Mouse (Mus musculus): Measurements from ENCODE around the gene Gpr37. TPM values are rescaled to one million over a fixed set of nuclear protein-coding genes. Genes with fewer than 3 reads are reported as not detected.
A peak's percentile ranks its signal among the peaks of the same experiment; 100 is the strongest.

Gpr37 gene
- polyA plus RNA-seq (2012): not detected in 2 replicates

DNA sequence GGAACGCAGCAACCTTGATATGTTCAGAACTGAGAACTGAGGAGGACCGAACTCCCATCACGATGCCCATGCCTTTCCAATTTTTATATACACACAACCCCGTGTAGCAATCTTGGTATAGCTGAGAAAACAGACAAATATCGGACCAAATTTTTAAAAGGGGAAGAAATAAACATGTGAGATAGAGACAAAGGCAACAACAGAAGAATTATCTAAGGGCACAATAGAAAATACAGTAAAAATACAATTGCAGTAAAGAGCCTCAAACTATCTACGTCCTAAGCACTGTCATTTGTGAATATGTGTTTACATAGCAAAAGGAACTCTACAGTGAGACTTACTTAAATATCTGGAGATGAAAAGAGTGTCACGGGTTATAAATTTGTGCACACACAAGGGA lies at the start of gene Gpr37:
Gene Gpr37, minus strand, starts transcription at position 101 of the 400 bp plus-strand sequence.
- H3K27me3 ChIP-seq (ENCODE audit: control insufficient read depth): peaks cover 41% of the 10 kb centered on the region
- no peaks in the 10 kb centered on the region for H3K4me1 ChIP-seq (ENCODE audit: control insufficient read depth)
- TF ChIP-seq GATA1 (IDR thresholded peaks at IDR 0.05; ENCODE audit: low read length): no peak
- TF ChIP-seq TAL1 (IDR thresholded peaks at IDR 0.05; ENCODE audit: low read length): no peak
- no peaks in the 10 kb centered on the region; the same call in 1 of the 2 replicates for H3K9me3 ChIP-seq (ENCODE audit: control insufficient read depth, low read length)
- H3K36me3 ChIP-seq (ENCODE audit: control insufficient read depth): no peaks in the 10 kb centered on the region
- peak within 1 kb of the TSS; percentile 40 for H3K4me3 ChIP-seq (replicated peaks)

DNA sequence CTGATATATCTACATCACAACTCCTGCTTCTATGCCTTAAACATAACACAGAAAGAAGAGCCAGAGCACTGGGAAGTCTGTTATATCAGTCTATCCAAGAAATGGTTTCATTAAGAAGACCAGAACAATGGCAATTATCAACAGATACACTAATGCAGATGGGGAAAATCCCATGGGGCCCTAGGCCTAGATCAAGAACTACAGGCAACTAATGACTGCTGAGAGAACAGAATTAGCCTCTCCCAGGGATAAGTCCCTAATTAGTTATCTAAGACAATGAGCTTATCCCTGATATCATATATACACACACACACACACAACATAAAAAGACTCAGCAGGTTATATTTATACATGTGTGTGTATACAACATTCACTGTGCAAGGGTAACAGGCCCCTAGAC lies 46.0 kb upstream of the Gpr37 start:
- TF ChIP-seq TAL1 (IDR thresholded peaks at IDR 0.05; ENCODE audit: low read length): no peak
- TF ChIP-seq GATA1 (IDR thresholded peaks at IDR 0.05; ENCODE audit: low read length): no peak
- Histone ChIP-seq H3K9me3 (ENCODE audit: control insufficient read depth, low read length) (no peaks in the 10 kb centered on the region), H3K4me1 (ENCODE audit: control insufficient read depth) (no peaks in the 10 kb centered on the region), H3K27me3 (ENCODE audit: control insufficient read depth) (no peaks in the 10 kb centered on the region), H3K4me3 (replicated peaks) (no peak overlapping the region), H3K36me3 (ENCODE audit: control insufficient read depth) (peaks cover 1% of the 10 kb centered on the region; the same call in 1 of the 2 replicates)

DNA sequence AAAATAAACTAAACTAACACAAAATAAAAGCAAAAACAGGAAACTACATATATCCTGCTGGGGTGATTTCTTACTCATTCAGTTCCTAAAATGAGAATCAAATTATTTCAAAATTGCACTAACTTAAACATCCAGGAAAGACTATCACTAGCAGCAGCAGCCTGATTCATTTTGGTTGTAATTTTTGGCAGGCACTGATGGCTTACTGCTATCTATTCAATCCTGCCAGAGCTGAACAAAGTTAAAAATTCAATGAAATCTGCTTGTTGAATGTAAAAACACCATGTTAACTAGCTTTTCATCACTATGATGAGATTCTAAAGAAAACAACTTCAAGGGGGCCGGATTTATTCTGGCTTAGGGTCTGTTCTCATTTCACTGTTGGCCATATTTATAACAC lies 36.0 kb upstream of the Gpr37 start:
- H3K27me3 ChIP-seq (ENCODE audit: control insufficient read depth): no peaks in the 10 kb centered on the region
- H3K4me1 ChIP-seq (ENCODE audit: control insufficient read depth): no peaks in the 10 kb centered on the region
- TF ChIP-seq GATA1 (IDR thresholded peaks at IDR 0.05; ENCODE audit: low read length) (no peak), TAL1 (IDR thresholded peaks at IDR 0.05; ENCODE audit: low read length) (no peak)
- H3K36me3 ChIP-seq (ENCODE audit: control insufficient read depth): no peaks in the 10 kb centered on the region
- H3K4me3 ChIP-seq (replicated peaks): no peak overlapping the region
- no peaks in the 10 kb centered on the region for H3K9me3 ChIP-seq (ENCODE audit: control insufficient read depth, low read length)

DNA sequence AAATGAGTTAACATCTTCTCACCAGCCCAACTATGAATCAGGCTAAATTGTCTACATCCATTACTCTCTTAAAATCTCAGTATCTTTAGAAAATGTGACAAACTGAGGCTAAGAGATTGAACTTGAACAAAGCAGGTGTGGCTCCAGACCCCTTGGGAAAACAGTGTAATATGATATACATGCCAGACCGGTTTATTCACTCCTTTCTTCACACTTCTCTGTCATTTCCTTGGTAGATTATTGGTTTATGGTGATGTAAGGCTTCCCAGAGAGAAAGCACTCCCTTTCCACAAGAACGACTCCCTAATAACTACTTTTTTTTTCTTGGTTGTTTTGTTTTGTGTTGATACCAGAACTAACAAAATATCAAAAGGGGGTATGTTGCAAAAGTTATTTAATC lies 20.1 kb upstream of the Gpr37 start:
- no peaks in the 10 kb centered on the region for H3K36me3 ChIP-seq (ENCODE audit: control insufficient read depth)
- no peak overlapping the region for H3K4me3 ChIP-seq (replicated peaks)
- no peaks in the 10 kb centered on the region for H3K9me3 ChIP-seq (ENCODE audit: control insufficient read depth, low read length)
- no peaks in the 10 kb centered on the region for H3K4me1 ChIP-seq (ENCODE audit: control insufficient read depth)
- TF ChIP-seq TAL1 (IDR thresholded peaks at IDR 0.05; ENCODE audit: low read length) (no peak), GATA1 (IDR thresholded peaks at IDR 0.05; ENCODE audit: low read length) (no peak)
- H3K27me3 ChIP-seq (ENCODE audit: control insufficient read depth): no peaks in the 10 kb centered on the region

DNA sequence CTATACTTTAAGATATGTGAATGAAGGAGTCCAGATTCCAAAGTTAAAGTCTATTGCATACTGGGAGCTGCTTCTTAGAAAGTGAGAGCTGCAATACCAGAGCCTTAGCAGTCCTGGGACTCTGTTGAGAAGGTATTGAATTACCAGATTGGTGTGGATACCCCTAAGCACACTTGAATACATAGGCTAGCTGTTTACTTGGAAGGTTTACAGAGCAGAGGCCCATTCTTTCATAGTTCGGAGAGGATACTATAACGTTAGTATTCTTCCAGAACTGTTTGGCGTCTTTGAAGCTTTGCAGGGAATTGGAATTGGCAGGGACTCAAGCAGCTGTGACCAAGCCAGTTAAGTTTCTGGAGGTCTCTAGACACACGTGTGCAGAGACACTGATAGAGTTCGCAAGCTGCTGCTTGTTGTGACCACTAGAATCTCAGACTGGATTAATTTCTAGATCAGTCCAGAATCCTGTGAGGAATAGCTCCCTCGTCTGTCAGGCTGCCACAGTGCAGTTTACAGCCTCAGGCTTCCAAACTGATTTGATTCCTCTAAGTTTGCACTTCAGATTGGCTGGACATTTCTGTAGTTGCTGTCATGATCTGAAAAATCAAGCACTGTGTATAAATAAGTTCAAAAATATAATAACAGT lies 18.8 kb upstream of the Gpr37 start:
- no peaks in the 10 kb centered on the region for H3K9me3 ChIP-seq (ENCODE audit: control insufficient read depth, low read length)
- no peak overlapping the region for H3K4me3 ChIP-seq (replicated peaks)
- no peaks in the 10 kb centered on the region for H3K4me1 ChIP-seq (ENCODE audit: control insufficient read depth)
- no peaks in the 10 kb centered on the region for H3K27me3 ChIP-seq (ENCODE audit: control insufficient read depth)
- TF ChIP-seq TAL1 (IDR thresholded peaks at IDR 0.05; ENCODE audit: low read length) (no peak), GATA1 (IDR thresholded peaks at IDR 0.05; ENCODE audit: low read length) (no peak)
- H3K36me3 ChIP-seq (ENCODE audit: control insufficient read depth): no peaks in the 10 kb centered on the region

DNA sequence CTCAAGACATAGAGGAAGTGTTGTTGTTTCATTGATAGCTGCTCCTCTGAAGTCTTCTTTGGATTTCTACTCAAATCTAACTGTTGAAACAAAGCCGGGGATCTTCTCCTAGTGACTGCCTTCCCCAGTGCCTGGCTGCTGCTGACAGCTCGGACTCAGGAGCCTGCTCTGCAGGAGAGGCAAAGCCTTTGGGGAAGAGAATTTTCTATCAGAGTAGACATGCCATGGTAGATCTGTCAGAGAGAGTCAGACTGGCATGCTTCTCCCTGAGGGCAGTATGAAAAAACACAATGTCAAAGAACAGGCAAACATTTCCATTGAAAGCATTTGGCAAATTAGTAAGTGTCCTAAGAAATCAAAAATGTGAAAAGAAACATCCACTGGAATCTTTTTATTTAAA lies 9.4 kb upstream of the Gpr37 start:
- TF ChIP-seq GATA1 (IDR thresholded peaks at IDR 0.05; ENCODE audit: low read length): no peak
- no peak for TF ChIP-seq TAL1 (IDR thresholded peaks at IDR 0.05; ENCODE audit: low read length)
- H3K36me3 ChIP-seq (ENCODE audit: control insufficient read depth): no peaks in the 10 kb centered on the region
- no peak overlapping the region for H3K4me3 ChIP-seq (replicated peaks)
- no peaks in the 10 kb centered on the region for H3K27me3 ChIP-seq (ENCODE audit: control insufficient read depth)
- H3K9me3 ChIP-seq (ENCODE audit: control insufficient read depth, low read length): no peaks in the 10 kb centered on the region
- no peaks in the 10 kb centered on the region for H3K4me1 ChIP-seq (ENCODE audit: control insufficient read depth)

DNA sequence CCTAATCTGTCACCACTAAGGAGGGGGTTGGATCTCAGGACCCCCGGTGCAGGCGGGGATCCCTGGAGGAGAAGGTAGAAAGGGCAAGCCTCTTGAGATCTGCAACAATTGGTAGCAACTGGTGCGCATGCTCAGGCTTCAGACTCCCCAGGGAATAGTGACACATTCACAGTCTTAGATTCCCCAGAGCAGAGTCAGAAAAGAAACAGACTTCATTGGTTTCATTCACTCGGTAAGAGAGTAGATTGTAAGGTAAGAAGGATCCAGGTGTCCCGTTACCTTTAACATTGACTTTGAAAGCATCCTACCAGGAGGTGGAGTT lies 284 bp downstream of the Gpr37 start:
- H3K9me3 ChIP-seq (ENCODE audit: control insufficient read depth, low read length): no peaks in the 10 kb centered on the region; the same call in 1 of the 2 replicates
- no peaks in the 10 kb centered on the region for H3K4me1 ChIP-seq (ENCODE audit: control insufficient read depth)
- H3K27me3 ChIP-seq (ENCODE audit: control insufficient read depth): peaks cover 41% of the 10 kb centered on the region
- H3K4me3 ChIP-seq (replicated peaks): peak overlapping the region; percentile 40
- TF ChIP-seq TAL1 (IDR thresholded peaks at IDR 0.05; ENCODE audit: low read length) (no peak), GATA1 (IDR thresholded peaks at IDR 0.05; ENCODE audit: low read length) (no peak)
- no peaks in the 10 kb centered on the region for H3K36me3 ChIP-seq (ENCODE audit: control insufficient read depth)

DNA sequence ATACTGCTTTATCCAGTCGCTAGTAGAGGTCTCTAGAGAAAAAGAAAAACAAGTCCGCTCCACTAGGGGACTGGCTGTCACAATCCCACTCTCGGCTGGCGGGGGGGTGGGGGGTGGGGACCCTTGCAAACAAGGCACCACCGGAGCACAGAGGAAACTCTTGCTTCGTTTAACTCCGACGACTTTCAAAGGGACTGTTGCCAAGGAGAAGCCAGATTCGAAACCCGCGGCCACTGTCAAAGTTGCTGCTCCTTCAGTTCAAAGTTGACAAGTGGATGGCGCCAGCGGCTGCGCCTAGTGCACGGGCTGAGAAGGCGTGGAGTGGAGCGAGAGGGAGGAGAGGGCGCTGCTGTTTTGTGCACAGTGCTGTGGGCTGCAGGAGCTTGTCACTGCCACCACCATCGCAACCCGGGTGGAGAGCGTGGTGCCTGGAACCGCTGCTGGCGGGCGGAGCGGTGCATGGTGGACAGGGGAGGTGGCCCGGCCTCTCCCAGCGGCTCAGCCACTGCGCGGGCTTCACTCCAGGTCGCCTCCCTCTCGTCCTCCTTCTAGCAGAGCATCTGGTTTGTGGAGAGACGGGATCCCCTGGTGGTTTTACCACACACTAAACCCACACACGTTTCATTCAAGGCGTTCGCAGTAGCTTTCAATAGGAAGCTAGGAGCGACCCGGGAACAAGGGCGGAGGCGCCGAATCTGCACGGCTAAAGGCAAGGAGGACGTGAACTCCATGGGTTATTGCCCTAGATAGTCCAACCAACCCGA lies 827 bp downstream of the Gpr37 start:
- TF ChIP-seq TAL1 (IDR thresholded peaks at IDR 0.05; ENCODE audit: low read length): no peak
- H3K9me3 ChIP-seq (ENCODE audit: control insufficient read depth, low read length): no peaks in the 10 kb centered on the region; the same call in 1 of the 2 replicates
- no peaks in the 10 kb centered on the region for H3K4me1 ChIP-seq (ENCODE audit: control insufficient read depth)
- no peaks in the 10 kb centered on the region for H3K36me3 ChIP-seq (ENCODE audit: control insufficient read depth)
- H3K4me3 ChIP-seq (replicated peaks): peak overlapping the region; percentile 40
- H3K27me3 ChIP-seq (ENCODE audit: control insufficient read depth): peaks cover 41% of the 10 kb centered on the region

DNA sequence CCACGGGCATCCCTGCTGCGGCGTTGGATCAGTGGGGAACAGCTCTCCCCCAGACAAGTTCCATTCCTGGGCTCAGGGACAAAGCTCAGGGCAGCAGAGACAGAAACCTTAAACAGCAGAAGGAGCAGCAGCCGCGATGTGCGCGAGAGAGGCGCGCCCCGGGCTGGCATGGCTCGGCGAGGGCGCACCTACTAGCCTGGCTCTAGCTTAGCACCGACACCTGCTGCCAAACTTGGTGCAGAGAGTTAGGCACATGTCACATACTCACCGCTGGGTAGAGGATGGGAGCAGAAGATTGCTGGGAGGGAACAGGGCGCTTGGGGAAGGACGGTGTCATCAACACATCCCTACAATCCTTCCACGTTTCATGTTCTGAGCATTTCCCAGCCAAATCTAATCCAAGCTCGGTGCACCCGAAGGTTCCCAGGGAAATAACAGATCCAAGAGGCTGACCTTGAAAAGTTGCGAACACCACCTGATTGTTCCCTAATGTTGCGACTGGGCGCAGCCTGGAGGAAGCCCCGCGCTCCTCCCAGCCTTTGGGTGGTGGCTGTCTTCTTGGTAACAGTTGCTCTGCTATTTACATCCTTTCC lies 1.5 kb downstream of the Gpr37 start:
- H3K27me3 ChIP-seq (ENCODE audit: control insufficient read depth): peaks cover 41% of the 10 kb centered on the region
- H3K4me3 ChIP-seq (replicated peaks): no peak overlapping the region

More for the DNA sequence above, 1.5 kb downstream of the Gpr37 start:
- TF ChIP-seq TAL1 (IDR thresholded peaks at IDR 0.05; ENCODE audit: low read length): no peak
- no peak for TF ChIP-seq GATA1 (IDR thresholded peaks at IDR 0.05; ENCODE audit: low read length)
- Histone ChIP-seq H3K4me1 (ENCODE audit: control insufficient read depth) (no peaks in the 10 kb centered on the region), H3K9me3 (ENCODE audit: control insufficient read depth, low read length) (no peaks in the 10 kb centered on the region; the same call in 1 of the 2 replicates), H3K36me3 (ENCODE audit: control insufficient read depth) (no peaks in the 10 kb centered on the region)
